Mouse (Mus musculus) hindbrain, embryonic 10.5 days (tissue): ENCODE results near the gene Chst3. TPM values are rescaled to one million over a fixed set of nuclear protein-coding genes. Genes with fewer than 3 reads are reported as not detected.
A peak's percentile ranks its signal among the peaks of the same experiment; 100 is the strongest.
"Not testable (repeated sequence)": the region's sequence is repeated elsewhere in the genome, so short reads cannot be mapped to it uniquely, and the experiment has no call there.

Experiments
- DNase-seq: peaks from one replicate; pipeline ENCODE4 v3.0.0-alpha.2; 2017; ENCODE audit warnings: low spot score
- H3K27ac ChIP-seq: fragments of 300-500 bp; sonication (generic); 2 replicates; pipeline ENCODE4 v1.5.1; 2016; ENCODE audit warnings: mild to moderate bottlenecking, moderate library complexity
- H3K27me3 ChIP-seq: fragments of 300-500 bp; sonication (generic); 2 replicates; pipeline ENCODE4 v1.6.1; 2016; ENCODE audit warnings: mild to moderate bottlenecking; ENCODE audit not compliant: poor library complexity, insufficient read depth, severe bottlenecking
- H3K36me3 ChIP-seq: fragments of 300-500 bp; sonication (generic); 2 replicates; pipeline ENCODE4 v1.6.1; 2016; ENCODE audit warnings: mild to moderate bottlenecking, moderate library complexity
- H3K4me1 ChIP-seq: fragments of 300-500 bp; sonication (generic); replicated peaks from 2 replicates; pipeline ENCODE4 v1.6.1; 2016; ENCODE audit warnings: mild to moderate bottlenecking
- H3K4me3 ChIP-seq: fragments of 300-500 bp; sonication (generic); 2 replicates; pipeline ENCODE4 v1.5.1; 2016; ENCODE audit warnings: mild to moderate bottlenecking, moderate library complexity
- H3K9me3 ChIP-seq: fragments of 300-500 bp; sonication (generic); 2 replicates; pipeline ENCODE4 v1.6.1; 2016; ENCODE audit warnings: mild to moderate bottlenecking, moderate library complexity
- WGBS: fragments of 180-500 bp; shearing (Covaris S2); methylation state at CpG from one replicate; pipeline ENCODE4 v1.1.7; 2016; 5-methylcytosine and 5-hydroxymethylcytosine counted together
- polyA plus RNA-seq: library from polyadenylated mRNA; unstranded; fragments of >200 nt; fragmentation: Nextera tagmentation; extraction: Ambion mirVana; gene quantifications from 2 replicates; pipeline ENCODE4 v1.2.1, GENCODE M21; 2016

The Chst3 gene
- polyA plus RNA-seq, 1 experiment from 2014 or later, result 1.8 TPM

- Histone ChIP-seq H3K4me3 (no peak overlapping the region), H3K4me1 (peaks cover 17% of the 10 kb centered on the region), H3K27ac (no peak overlapping the region), H3K27me3 (peaks cover 7% of the 10 kb centered on the region; the same call in 1 of the 2 replicates), H3K9me3 (no peaks in the 10 kb centered on the region), H3K36me3 (no peaks in the 10 kb centered on the region)
- 70% methylated on average over 2 of the region's 2 CpGs for WGBS
- DNase-seq, result no peak
Observed at GRCm38 (mm10) chr10:60224601-60225000, 5.5 kb upstream of the Chst3 start.

GRCm38 (mm10) chr10:60221571-60222259, 2.7 kb upstream of the Chst3 start:
- H3K4me3 ChIP-seq, H3K27ac ChIP-seq, H3K9me3 ChIP-seq, DNase-seq, H3K36me3 ChIP-seq: not testable (repeated sequence)
- Histone ChIP-seq H3K27me3 (peaks cover 25% of the 10 kb centered on the region), H3K4me1 (peaks cover 38% of the 10 kb centered on the region)
- 95% methylated on average over 5 of the region's 5 CpGs for WGBS

- 87% methylated on average over 4 of the region's 4 CpGs for WGBS
- Histone ChIP-seq H3K27ac (no peak overlapping the region), H3K9me3 (no peaks in the 10 kb centered on the region), H3K36me3 (no peaks in the 10 kb centered on the region), H3K4me1 (peaks cover 41% of the 10 kb centered on the region), H3K4me3 (no peak overlapping the region), H3K27me3 (peaks cover 33% of the 10 kb centered on the region)
- DNase-seq, result no peak
Observed at GRCm38 (mm10) chr10:60220607-60221006, 1.5 kb upstream of the Chst3 start.

GRCm38 (mm10) chr10:60220042-60220523, 1.0 kb upstream of the Chst3 start:
- peaks cover 38% of the 10 kb centered on the region for H3K27me3 ChIP-seq
- H3K4me1 ChIP-seq, result peaks cover 46% of the 10 kb centered on the region
- no peak for DNase-seq
- no peaks in the 10 kb centered on the region for H3K9me3 ChIP-seq
- no peak overlapping the region for H3K4me3 ChIP-seq
- H3K36me3 ChIP-seq, result no peaks in the 10 kb centered on the region
- H3K27ac ChIP-seq, result peak overlapping the region; percentile 10; the same call in 1 of the 2 replicates
- WGBS, result 74% methylated on average over 5 of the region's 5 CpGs

GRCm38 (mm10) chr10:60218033-60218590, 948 bp downstream of the Chst3 start:
- H3K9me3 ChIP-seq, result no peaks in the 10 kb centered on the region
- H3K4me3 ChIP-seq, result peak overlapping the region; percentile 87
- no peaks in the 10 kb centered on the region for H3K36me3 ChIP-seq
- WGBS, result 6% methylated on average over 18 of the region's 18 CpGs
- H3K27me3 ChIP-seq, result peaks cover 38% of the 10 kb centered on the region
- DNase-seq, result no peak
- peaks cover 55% of the 10 kb centered on the region for H3K4me1 ChIP-seq
- peak overlapping the region; percentile 90 for H3K27ac ChIP-seq

- H3K4me1 ChIP-seq, result peaks cover 70% of the 10 kb centered on the region
Observed at GRCm38 (mm10) chr10:60216331-60217095, 2.5 kb downstream of the Chst3 start.

GRCm38 (mm10) chr10:60215077-60215960, 3.7 kb downstream of the Chst3 start:
- Histone ChIP-seq H3K27ac (0 out of 2 replicates have a peak overlapping the region, but pooled peaks have one; percentile 50), H3K9me3 (no peaks in the 10 kb centered on the region), H3K4me1 (peaks cover 76% of the 10 kb centered on the region), H3K27me3 (peaks cover 37% of the 10 kb centered on the region), H3K36me3 (no peaks in the 10 kb centered on the region), H3K4me3 (no peak overlapping the region)
- no peak for DNase-seq
- WGBS, result 67% methylated on average over 14 of the region's 14 CpGs

More at GRCm38 (mm10) chr10:60216331-60217095, 2.5 kb downstream of the Chst3 start:
- Histone ChIP-seq H3K27ac (no peak overlapping the region), H3K27me3 (peaks cover 38% of the 10 kb centered on the region), H3K4me3 (no peak overlapping the region; the same call in 1 of the 2 replicates), H3K9me3 (no peaks in the 10 kb centered on the region), H3K36me3 (no peaks in the 10 kb centered on the region)
- WGBS, result 88% methylated on average over 11 of the region's 11 CpGs
- DNase-seq, result no peak

GRCm38 (mm10) chr10:60212589-60213379, 6.3 kb downstream of the Chst3 start:
- Histone ChIP-seq H3K27me3 (peaks cover 23% of the 10 kb centered on the region), H3K4me1 (peaks cover 70% of the 10 kb centered on the region), H3K4me3 (no peak overlapping the region), H3K27ac (peak overlapping the region; percentile 36), H3K9me3 (no peaks in the 10 kb centered on the region), H3K36me3 (no peaks in the 10 kb centered on the region)
- 32% methylated on average over 11 of the region's 11 CpGs for WGBS
- no peak for DNase-seq

GRCm38 (mm10) chr10:60211501-60212005, 7.5 kb downstream of the Chst3 start:
- Histone ChIP-seq H3K36me3 (no peaks in the 10 kb centered on the region), H3K9me3 (no peaks in the 10 kb centered on the region), H3K4me3 (no peak overlapping the region), H3K4me1 (peaks cover 57% of the 10 kb centered on the region), H3K27me3 (peaks cover 11% of the 10 kb centered on the region), H3K27ac (peak overlapping the region; percentile 45; the same call in 1 of the 2 replicates)
- WGBS, result 76% methylated on average over 8 of the region's 8 CpGs
- DNase-seq, result no peak

- DNase-seq, result no peak
- H3K27ac ChIP-seq, result 0 out of 2 replicates have a peak overlapping the region, but pooled peaks have one; percentile 30
- WGBS, result 70% methylated on average over 2 of the region's 2 CpGs
- H3K36me3 ChIP-seq, result no peaks in the 10 kb centered on the region
- no peak overlapping the region for H3K4me3 ChIP-seq
- H3K4me1 ChIP-seq, result peaks cover 60% of the 10 kb centered on the region
- H3K27me3 ChIP-seq, result peaks cover 3% of the 10 kb centered on the region; the same call in 1 of the 2 replicates
- H3K9me3 ChIP-seq, result no peaks in the 10 kb centered on the region
Observed at GRCm38 (mm10) chr10:60210468-60210867, 8.6 kb downstream of the Chst3 start.

GRCm38 (mm10) chr10:60209237-60209636, 9.8 kb downstream of the Chst3 start:
- H3K4me1 ChIP-seq, result peaks cover 57% of the 10 kb centered on the region
- no peaks in the 10 kb centered on the region for H3K9me3 ChIP-seq
- WGBS, result 70% methylated on average over 5 of the region's 5 CpGs
- no peak for DNase-seq
- no peaks in the 10 kb centered on the region for H3K27me3 ChIP-seq
- no peaks in the 10 kb centered on the region for H3K36me3 ChIP-seq
- H3K4me3 ChIP-seq, result no peak overlapping the region
- peak overlapping the region; percentile 60; the same call in 1 of the 2 replicates for H3K27ac ChIP-seq
